Mouse (Mus musculus): ENCODE measurements at regions not wholly inside any gene's neighbourhood (a gene's known extent, or its start where the extent isn't known, plus 50 kb on each side); places are given as distances from the start of the nearest gene placed in this dataset.

GRCm38 (mm10) chr3:138654610-138655371 is 87.2 kb upstream of the Tspan5 start:
- no peak for ATAC-seq (replicated peaks; ENCODE audit: low FRiP score, poor library complexity, severe bottlenecking)

- ATAC-seq (replicated peaks; ENCODE audit: low FRiP score, poor library complexity, severe bottlenecking): no peak
Observed at GRCm38 (mm10) chr3:138655479-138655878, 86.5 kb upstream of the Tspan5 start.

GRCm38 (mm10) chr3:138662625-138663024 is 79.4 kb upstream of the Tspan5 start:
- ATAC-seq (replicated peaks; ENCODE audit: low FRiP score, poor library complexity, severe bottlenecking): no peak

- no peak for ATAC-seq (replicated peaks; ENCODE audit: low FRiP score, poor library complexity, severe bottlenecking)
Observed at GRCm38 (mm10) chr3:138668394-138669092, 73.5 kb upstream of the Tspan5 start.

DNA sequence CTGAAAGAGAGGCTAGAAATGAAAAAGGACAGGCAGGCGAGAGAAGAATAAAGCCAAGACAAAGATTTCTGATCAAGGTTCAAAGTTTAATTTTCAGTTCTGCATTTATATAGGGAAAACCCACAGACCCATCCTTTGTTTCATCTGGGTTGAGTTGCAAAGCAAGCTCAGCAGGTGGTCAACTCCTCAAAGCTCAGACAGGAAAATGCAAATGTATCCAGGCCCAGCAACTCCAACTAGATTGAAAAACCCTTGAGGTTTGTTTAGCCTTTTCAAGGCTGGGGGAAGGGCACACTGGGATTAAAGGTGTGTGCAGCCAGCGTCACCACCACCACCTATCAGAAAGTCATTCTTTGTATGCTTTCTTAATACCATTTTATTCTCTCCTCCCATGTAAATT is 66.1 kb upstream of the Tspan5 start:
- ATAC-seq (replicated peaks; ENCODE audit: low FRiP score, poor library complexity, severe bottlenecking): no peak

GRCm38 (mm10) chr3:138678351-138678750 is 63.6 kb upstream of the Tspan5 start:
- no peak for ATAC-seq (replicated peaks; ENCODE audit: low FRiP score, poor library complexity, severe bottlenecking)

DNA sequence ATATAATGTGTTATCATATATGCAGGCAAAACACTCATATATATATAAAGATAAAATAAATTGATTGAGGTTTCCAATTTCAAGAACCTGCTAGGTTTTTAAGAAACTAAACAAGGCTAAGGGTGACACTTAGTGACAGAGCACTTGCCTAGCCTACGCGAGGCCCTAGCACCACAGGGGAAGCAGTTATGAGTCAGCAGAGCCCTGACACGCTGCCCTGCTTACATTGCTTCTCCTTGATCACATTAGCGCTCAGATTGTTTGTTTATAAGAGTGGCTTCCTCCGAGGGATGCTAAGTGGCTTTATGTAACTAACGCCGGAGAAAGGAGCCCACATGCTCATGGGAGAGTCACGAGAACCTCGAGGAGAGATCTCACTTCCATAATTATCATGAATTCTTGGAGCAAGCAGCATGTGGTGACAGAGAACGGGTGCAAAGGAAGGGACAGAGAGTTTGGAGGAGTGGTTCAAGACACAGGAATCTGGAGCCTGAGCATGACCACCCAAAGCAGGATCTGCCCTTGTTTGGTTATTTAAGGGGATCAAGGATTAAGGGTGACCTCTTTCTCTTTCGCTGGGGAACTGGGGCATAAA is 55.3 kb upstream of the Tspan5 start:
- ATAC-seq (replicated peaks; ENCODE audit: low FRiP score, poor library complexity, severe bottlenecking): no peak

DNA sequence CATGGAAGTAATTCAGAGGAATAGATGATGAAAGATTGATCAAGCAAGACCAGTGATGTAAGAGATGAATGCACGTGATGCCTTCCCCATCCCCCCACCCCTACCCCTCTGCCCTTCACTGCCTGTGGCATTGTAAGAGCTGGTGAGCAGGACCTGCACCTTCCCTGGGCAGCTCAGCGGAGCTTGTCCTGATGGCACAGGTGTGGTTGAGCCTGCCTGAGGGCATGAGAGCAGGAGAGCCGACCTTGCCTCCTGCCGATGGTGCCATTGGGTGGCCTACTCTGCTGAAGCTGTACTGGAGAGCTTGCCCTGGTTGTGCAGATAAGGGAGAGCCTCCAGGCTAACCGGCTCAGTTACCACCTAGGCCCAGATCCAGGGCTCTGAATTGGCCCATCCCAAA is 53.4 kb upstream of the Tspan5 start:
- ATAC-seq (replicated peaks; ENCODE audit: low FRiP score, poor library complexity, severe bottlenecking): no peak
